Mouse (Mus musculus): ENCODE results near the gene Snx15.

DNA sequence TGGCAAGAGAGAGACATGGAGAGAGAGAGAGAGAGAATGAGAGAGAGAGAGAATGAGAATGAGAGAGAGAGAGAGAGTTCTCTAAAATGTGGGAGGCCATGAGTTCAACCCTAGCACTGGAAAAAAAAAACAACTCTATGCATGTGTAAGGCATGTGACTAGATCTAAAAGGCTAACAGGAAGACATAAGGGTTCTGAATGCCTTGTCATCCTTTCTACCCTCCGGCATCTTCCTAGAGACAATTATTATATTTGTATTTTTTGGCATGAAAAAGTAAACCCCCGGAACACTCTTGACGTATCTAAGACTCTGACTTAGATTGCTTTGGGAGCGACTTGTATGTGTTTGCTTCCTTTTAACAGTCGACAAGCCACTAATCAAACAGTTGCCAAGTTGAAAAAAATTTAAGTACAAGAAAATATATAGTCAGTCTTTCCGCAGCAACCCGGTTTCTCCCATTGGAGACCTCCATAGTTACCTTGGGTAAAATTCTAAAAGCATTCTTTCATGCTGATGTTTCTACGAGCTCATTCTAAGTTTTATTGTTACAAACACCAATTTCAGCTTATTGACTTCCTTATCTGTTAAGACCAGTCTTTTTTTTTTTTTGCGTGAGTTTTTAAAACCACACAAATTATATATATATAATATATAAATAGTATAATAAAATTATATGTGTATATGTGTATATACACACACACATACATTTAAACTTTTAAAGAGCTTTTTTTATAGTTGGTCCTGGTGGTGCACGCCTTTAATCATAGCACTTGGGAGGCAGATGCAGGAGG is 1.1 kb downstream of the Snx15 start:
- TF ChIP-seq CTCF (IDR thresholded peaks at IDR 0.05; ENCODE audit: control insufficient read depth, insufficient read depth, insufficient replicate concordance, low read depth, low read length), result no peak
- no peak for TF ChIP-seq POLR2A (IDR thresholded peaks at IDR 0.05; ENCODE audit: control insufficient read depth, low read depth, low read length)
